8 mouse cellular contexts compared by ENCODE assay signal in the genomic region with DNA sequence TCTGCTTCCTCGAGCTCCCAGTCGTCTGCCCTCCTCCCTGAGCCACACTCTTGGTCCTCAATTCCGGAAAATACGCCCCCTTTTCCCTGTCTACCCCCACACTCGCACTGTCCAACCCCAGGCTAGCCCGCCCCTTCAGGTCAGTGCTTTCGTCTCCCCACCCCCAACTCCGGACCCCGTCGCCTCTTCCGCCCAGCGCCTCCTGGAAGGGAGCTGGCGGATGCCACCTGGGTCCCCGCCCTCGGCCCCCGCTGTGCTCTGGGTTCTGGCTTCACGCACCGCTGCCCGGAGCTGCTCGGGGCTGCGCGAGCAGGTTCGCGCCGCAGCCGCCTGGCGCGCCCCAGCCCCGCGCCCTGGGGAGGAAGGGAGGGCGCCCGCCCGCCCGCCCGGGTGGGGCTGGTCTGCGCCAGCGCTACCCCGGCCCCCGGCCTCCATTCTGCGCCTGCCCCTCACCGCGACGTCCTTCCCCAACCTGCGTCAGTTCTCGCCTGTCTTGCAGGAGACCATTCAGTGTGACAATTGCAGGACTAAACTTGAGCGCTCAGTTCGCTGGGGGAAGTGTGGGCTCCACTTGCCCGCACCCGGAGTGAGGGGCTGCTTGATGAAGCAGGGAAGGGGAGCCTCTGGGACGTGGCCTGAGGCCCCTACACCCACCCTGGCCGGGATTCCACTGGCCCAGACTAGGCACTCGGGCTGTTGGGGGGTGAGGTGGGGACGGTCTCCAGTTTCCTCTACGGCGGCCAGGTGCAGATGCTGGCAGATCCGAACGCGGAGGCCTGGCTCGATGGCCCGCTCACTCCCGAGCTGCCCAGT. TPM values are rescaled to one million over a fixed set of nuclear protein-coding genes. Genes with fewer than 3 reads are reported as not detected.
A peak's percentile ranks its signal among the peaks of the same experiment; 100 is the strongest.
DNase-seq lines count a peak whose midpoint lies in the region; ATAC-seq lines count a peak whose summit lies in the region.

No protein-coding gene starts in this region.

- peak overlapping the region; percentile 95 for H3K4me2 ChIP-seq in forebrain, embryonic 14.5 days (ENCODE audit: low read length)
- H3K4me2 ChIP-seq in hindbrain, embryonic 13.5 days: peak overlapping the region; percentile 86
- H3K4me2 ChIP-seq in midbrain, embryonic 15.5 days: peak overlapping the region; percentile 91
- peak overlapping the region; percentile 97 for H3K4me2 ChIP-seq in stomach, embryonic 14.5 days (replicated peaks; ENCODE audit: low read depth, low read length)

- H3K27ac ChIP-seq in forebrain, embryonic 14.5 days (ENCODE audit: low read depth, low read length): no peak overlapping the region
- H3K27ac ChIP-seq in hindbrain, embryonic 13.5 days: no peak overlapping the region
- no peak overlapping the region for H3K27ac ChIP-seq in midbrain, embryonic 15.5 days
- peak overlapping the region; percentile 52 for H3K27ac ChIP-seq in stomach, embryonic 14.5 days (ENCODE audit: low read length)

- H3K4me3 ChIP-seq in forebrain, embryonic 14.5 days (ENCODE audit: low read depth, low read length): peak overlapping the region; percentile 53
- H3K4me3 ChIP-seq in hindbrain, embryonic 13.5 days: peak overlapping the region; percentile 55
- peak overlapping the region; percentile 56 for H3K4me3 ChIP-seq in midbrain, embryonic 15.5 days
- peak overlapping the region; percentile 78 for H3K4me3 ChIP-seq in stomach, embryonic 14.5 days (ENCODE audit: low read depth, low read length)

- peaks cover 28% of the 10 kb centered on the region for H3K27me3 ChIP-seq in forebrain, embryonic 14.5 days (replicated peaks; ENCODE audit: control insufficient read depth, insufficient read depth, low read length)
- H3K27me3 ChIP-seq in hindbrain, embryonic 13.5 days: peaks cover 51% of the 10 kb centered on the region
- peaks cover 27% of the 10 kb centered on the region for H3K27me3 ChIP-seq in midbrain, embryonic 15.5 days (replicated peaks)
- H3K27me3 ChIP-seq in stomach, embryonic 14.5 days (ENCODE audit: control insufficient read depth, insufficient read depth, low read length): no peaks in the 10 kb centered on the region

- DNase-seq in adrenal gland, adult 18-20 months (ENCODE audit: low spot score in 2 of 2): peak; percentile 51 to 62
- no peak for DNase-seq in adrenal gland, adult 2 months
- peak; percentile 61 for DNase-seq in cerebellum, adult 11 months
- peak; percentile 39 for DNase-seq in forebrain, embryonic 14.5 days (ENCODE audit: low spot score)
- peak; percentile 56 for DNase-seq in liver

- H3K9me3 ChIP-seq in forebrain, embryonic 14.5 days (replicated peaks; ENCODE audit: control insufficient read depth, low read length): no peaks in the 10 kb centered on the region
- no peaks in the 10 kb centered on the region for H3K9me3 ChIP-seq in hindbrain, embryonic 13.5 days
- no peaks in the 10 kb centered on the region for H3K9me3 ChIP-seq in midbrain, embryonic 15.5 days
- no peaks in the 10 kb centered on the region for H3K9me3 ChIP-seq in stomach, embryonic 14.5 days (ENCODE audit: control insufficient read depth, low read depth, low read length)

- peak; percentile 12 for ATAC-seq in forebrain, embryonic 14.5 days
- ATAC-seq in hindbrain, embryonic 13.5 days (ENCODE audit: low FRiP score): peak; percentile 42
- peak; percentile 22 for ATAC-seq in midbrain, embryonic 15.5 days (replicated peaks)
- peak; percentile 43 for ATAC-seq in stomach, embryonic 14.5 days (ENCODE audit: insufficient number of reproducible peaks, insufficient read depth, low FRiP score, low read depth)

- H3K4me1 ChIP-seq in forebrain, embryonic 14.5 days (ENCODE audit: control insufficient read depth, insufficient read depth, low read length): peaks cover 2% of the 10 kb centered on the region
- peaks cover 28% of the 10 kb centered on the region for H3K4me1 ChIP-seq in hindbrain, embryonic 13.5 days (replicated peaks)
- H3K4me1 ChIP-seq in midbrain, embryonic 15.5 days: peaks cover 28% of the 10 kb centered on the region
- peaks cover 6% of the 10 kb centered on the region; the same call in 1 of the 2 replicates for H3K4me1 ChIP-seq in stomach, embryonic 14.5 days (ENCODE audit: control insufficient read depth, insufficient read depth, low read length)

- H3K36me3 ChIP-seq in forebrain, embryonic 14.5 days (ENCODE audit: control insufficient read depth, insufficient read depth, low read length): no peaks in the 10 kb centered on the region
- no peaks in the 10 kb centered on the region for H3K36me3 ChIP-seq in hindbrain, embryonic 13.5 days
- H3K36me3 ChIP-seq in midbrain, embryonic 15.5 days (replicated peaks): no peaks in the 10 kb centered on the region
- no peaks in the 10 kb centered on the region for H3K36me3 ChIP-seq in stomach, embryonic 14.5 days (ENCODE audit: control insufficient read depth, insufficient read depth, low read length)

- peak overlapping the region; percentile 58 for H3K9ac ChIP-seq in forebrain, embryonic 14.5 days (ENCODE audit: low read length)
- peak overlapping the region; percentile 65 for H3K9ac ChIP-seq in hindbrain, embryonic 13.5 days
- H3K9ac ChIP-seq in midbrain, embryonic 15.5 days: peak overlapping the region; percentile 46
- H3K9ac ChIP-seq in stomach, embryonic 14.5 days (replicated peaks; ENCODE audit: low read depth, low read length): peak overlapping the region; percentile 25; the same call in 1 of the 2 replicates

- WGBS in forebrain, embryonic 14.5 days: 1% methylated on average over 55 of the region's 61 CpGs
- WGBS in hindbrain, embryonic 13.5 days: under 1% methylated on average over 56 of the region's 61 CpGs
- under 1% methylated on average over 60 of the region's 61 CpGs for WGBS in midbrain, embryonic 15.5 days
- 2% methylated on average over 48 of the region's 61 CpGs for WGBS in stomach, embryonic 14.5 days

RNA-seq across cellular contexts. Expression of a gene that starts 1.4 kb away (rescaled TPM):
- 10 to 100 TPM; 12.4 to 16.0 TPM for total RNA-seq in adrenal gland, adult 18-20 months (2021)
- 10 to 100 TPM; 14.7 to 24.5 TPM for total RNA-seq in adrenal gland, adult 2 months (2021)
- 65.7 and 100.0 TPM in 2 replicates for polyA plus RNA-seq in adrenal gland, adult 2 months (2012; rRNA removed)
- 2.2 and 2.4 TPM in 2 replicates for polyA plus RNA-seq in forebrain, embryonic 14.5 days (2014; fragmentation: Nextera tagmentation; extraction: Ambion mirVana)
- polyA plus RNA-seq in hindbrain, embryonic 13.5 days (2015; fragmentation: Nextera tagmentation; extraction: Ambion mirVana): 2.8 and 3.3 TPM in 2 replicates
- polyA plus RNA-seq in midbrain, embryonic 15.5 days (2015; fragmentation: Nextera tagmentation; extraction: Ambion mirVana): 3.2 and 3.8 TPM in 2 replicates
- polyA plus RNA-seq in stomach, embryonic 14.5 days (2014; fragmentation: Nextera tagmentation; extraction: Ambion mirVana): 5.1 and 6.0 TPM in 2 replicates

RNA-seq across cellular contexts. Expression of a gene that starts 11.6 kb away (rescaled TPM):
- total RNA-seq in adrenal gland, adult 18-20 months (2021): not detected
- total RNA-seq in adrenal gland, adult 2 months (2021): not detected
- polyA plus RNA-seq in adrenal gland, adult 2 months (2012; rRNA removed): 1.6 and 27.4 TPM in 2 replicates
- polyA plus RNA-seq in forebrain, embryonic 14.5 days (2014; fragmentation: Nextera tagmentation; extraction: Ambion mirVana): not detected in 2 replicates
- not detected in 2 replicates for polyA plus RNA-seq in hindbrain, embryonic 13.5 days (2015; fragmentation: Nextera tagmentation; extraction: Ambion mirVana)
- polyA plus RNA-seq in midbrain, embryonic 15.5 days (2015; fragmentation: Nextera tagmentation; extraction: Ambion mirVana): not detected in 2 replicates
- polyA plus RNA-seq in stomach, embryonic 14.5 days (2014; fragmentation: Nextera tagmentation; extraction: Ambion mirVana): 36.4 and 43.8 TPM in 2 replicates

RNA-seq across cellular contexts. Expression of a gene that starts 43.7 kb away (rescaled TPM):
- 1 to 10 TPM; 4.1 to 5.5 TPM for total RNA-seq in adrenal gland, adult 18-20 months (2021)
- 1 to 10 TPM; 3.5 to 3.7 TPM for total RNA-seq in adrenal gland, adult 2 months (2021)
- polyA plus RNA-seq in adrenal gland, adult 2 months (2012; rRNA removed): 10.6 and 13.7 TPM in 2 replicates
- polyA plus RNA-seq in forebrain, embryonic 14.5 days (2014; fragmentation: Nextera tagmentation; extraction: Ambion mirVana): 0.42 and 0.62 TPM in 2 replicates
- 0.43 and 0.52 TPM in 2 replicates for polyA plus RNA-seq in hindbrain, embryonic 13.5 days (2015; fragmentation: Nextera tagmentation; extraction: Ambion mirVana)
- 0.80 and 1.3 TPM in 2 replicates for polyA plus RNA-seq in midbrain, embryonic 15.5 days (2015; fragmentation: Nextera tagmentation; extraction: Ambion mirVana)
- 2.0 and 2.1 TPM in 2 replicates for polyA plus RNA-seq in stomach, embryonic 14.5 days (2014; fragmentation: Nextera tagmentation; extraction: Ambion mirVana)

RNA-seq across cellular contexts. Expression of a gene that starts 44.0 kb away (rescaled TPM):
- total RNA-seq in adrenal gland, adult 18-20 months (2021): under 1 TPM; 0.58 to 0.96 TPM
- total RNA-seq in adrenal gland, adult 2 months (2021): under 1 TPM; 0.43 to 0.86 TPM
- polyA plus RNA-seq in adrenal gland, adult 2 months (2012; rRNA removed): 0.44 and 1.1 TPM in 2 replicates
- 4.7 and 4.8 TPM in 2 replicates for polyA plus RNA-seq in forebrain, embryonic 14.5 days (2014; fragmentation: Nextera tagmentation; extraction: Ambion mirVana)
- polyA plus RNA-seq in hindbrain, embryonic 13.5 days (2015; fragmentation: Nextera tagmentation; extraction: Ambion mirVana): 0.52 and 0.71 TPM in 2 replicates
- 0.79 and 1.0 TPM in 2 replicates for polyA plus RNA-seq in midbrain, embryonic 15.5 days (2015; fragmentation: Nextera tagmentation; extraction: Ambion mirVana)
- polyA plus RNA-seq in stomach, embryonic 14.5 days (2014; fragmentation: Nextera tagmentation; extraction: Ambion mirVana): 0.98 and 1.2 TPM in 2 replicates

RNA-seq across cellular contexts. Expression of a gene that starts 49.4 kb away (rescaled TPM):
- 1 to 10 TPM; 4.9 to 7.1 TPM for total RNA-seq in adrenal gland, adult 18-20 months (2021)
- 1 to 10 TPM; 2.6 to 6.9 TPM for total RNA-seq in adrenal gland, adult 2 months (2021)
- 18.6 and 21.6 TPM in 2 replicates for polyA plus RNA-seq in adrenal gland, adult 2 months (2012; rRNA removed)
- polyA plus RNA-seq in forebrain, embryonic 14.5 days (2014; fragmentation: Nextera tagmentation; extraction: Ambion mirVana): 16.1 and 17.4 TPM in 2 replicates
- 28.6 and 32.9 TPM in 2 replicates for polyA plus RNA-seq in hindbrain, embryonic 13.5 days (2015; fragmentation: Nextera tagmentation; extraction: Ambion mirVana)
- polyA plus RNA-seq in midbrain, embryonic 15.5 days (2015; fragmentation: Nextera tagmentation; extraction: Ambion mirVana): 46.7 and 49.0 TPM in 2 replicates
- 4.2 and 5.2 TPM in 2 replicates for polyA plus RNA-seq in stomach, embryonic 14.5 days (2014; fragmentation: Nextera tagmentation; extraction: Ambion mirVana)
